Mouse (Mus musculus) lung, postnatal 36 days (tissue): Measurements from ENCODE around the gene Clec4n.
"Not testable (repeated sequence)": the region's sequence is repeated elsewhere in the genome, so short reads cannot be mapped to it uniquely, and the experiment has no call there.

Experiments
- DNase-seq: peaks from one replicate; pipeline ENCODE4 v3.0.0; 2022; ENCODE audit warnings: mixed read lengths

The Clec4n gene

GRCm38 (mm10) chr6:123229644-123230043, at the start of gene Clec4n:
Gene Clec4n, plus strand, starts transcription at chr6:123229843.
- DNase-seq, result peak; percentile 43

DNA sequence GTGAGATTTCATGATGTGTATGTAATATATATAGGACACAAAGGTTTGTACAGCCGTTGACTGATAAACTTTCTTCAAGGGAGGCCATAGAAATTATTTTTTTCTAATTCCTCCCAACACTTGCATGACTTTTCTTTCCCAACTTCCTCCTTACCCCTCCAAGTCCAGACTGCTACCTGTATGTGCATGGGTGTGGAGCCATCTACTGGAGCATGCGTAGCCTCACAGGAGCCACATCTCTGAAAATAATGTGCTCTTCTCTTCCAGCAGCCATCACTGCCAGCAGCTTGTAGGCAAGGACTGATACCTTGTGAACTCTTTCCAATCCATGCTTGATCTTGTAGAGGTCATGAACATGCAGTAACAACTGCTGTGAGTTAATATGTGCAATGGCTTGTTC, 44.8 kb upstream of the Clec4n start:
- peak; percentile 31 for DNase-seq

DNA sequence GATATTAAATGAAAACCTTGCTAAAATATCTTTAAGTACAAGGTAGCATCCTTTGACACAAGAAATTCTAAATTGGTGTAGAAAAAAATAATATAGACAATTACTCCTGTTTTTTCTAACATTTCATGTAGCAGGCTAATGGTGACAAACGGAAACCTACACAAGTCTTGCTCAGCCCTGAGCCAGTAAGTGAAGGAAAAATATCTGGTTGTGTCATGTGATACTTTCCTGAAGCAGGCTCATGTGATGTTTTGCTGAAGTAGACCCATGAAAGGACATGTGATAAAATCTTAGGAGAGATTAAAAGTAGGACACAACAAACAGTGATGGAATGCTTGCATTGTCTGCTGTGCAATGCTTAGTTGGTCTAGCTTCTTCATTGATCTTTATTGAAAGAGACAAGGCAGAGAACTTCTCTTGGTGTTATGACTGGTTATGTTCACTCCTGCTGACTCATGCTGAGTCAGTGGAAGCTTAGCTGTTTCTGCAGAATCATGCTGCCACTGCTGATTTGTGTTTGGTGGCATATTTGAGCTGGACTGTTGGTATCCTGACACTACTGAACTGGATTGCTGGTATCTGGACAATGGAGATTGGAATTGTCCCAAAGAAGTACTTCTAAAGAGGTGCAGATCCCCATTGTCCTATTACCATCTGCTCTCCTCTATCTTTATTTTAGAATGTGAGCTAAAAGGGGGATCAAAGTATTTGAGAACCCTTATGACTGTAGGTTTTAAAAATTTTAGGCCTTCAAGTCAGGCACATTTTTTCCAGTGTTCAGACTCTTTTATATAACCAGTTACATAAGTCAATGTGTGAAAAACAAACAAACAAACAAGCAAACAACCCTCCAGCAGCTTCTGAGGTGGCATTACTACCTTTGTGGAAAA, 22.2 kb upstream of the Clec4n start:
- DNase-seq, result no peak

- not testable (repeated sequence) for DNase-seq
Observed at GRCm38 (mm10) chr6:123208077-123208439, 21.6 kb upstream of the Clec4n start.

DNA sequence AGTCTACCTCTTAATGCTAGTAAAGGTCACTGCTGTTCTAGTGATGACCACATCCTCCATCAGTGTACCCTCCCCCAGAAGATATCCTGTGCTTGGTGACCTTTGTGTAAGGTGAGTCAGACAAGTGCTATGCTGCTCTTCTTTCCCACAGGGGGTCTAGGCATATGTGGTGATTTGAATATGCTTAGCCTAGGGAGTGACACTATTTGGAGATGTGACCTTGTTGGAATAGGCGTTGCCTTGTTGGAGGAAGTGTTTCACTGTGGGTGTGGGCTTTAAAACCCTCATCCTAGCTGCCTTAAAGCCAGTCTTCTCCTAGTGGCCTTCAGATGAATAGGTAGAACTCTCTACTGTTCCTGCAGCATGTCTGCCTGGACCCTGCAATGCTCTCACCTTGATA, 17.9 kb upstream of the Clec4n start:
- DNase-seq, result no peak

DNA sequence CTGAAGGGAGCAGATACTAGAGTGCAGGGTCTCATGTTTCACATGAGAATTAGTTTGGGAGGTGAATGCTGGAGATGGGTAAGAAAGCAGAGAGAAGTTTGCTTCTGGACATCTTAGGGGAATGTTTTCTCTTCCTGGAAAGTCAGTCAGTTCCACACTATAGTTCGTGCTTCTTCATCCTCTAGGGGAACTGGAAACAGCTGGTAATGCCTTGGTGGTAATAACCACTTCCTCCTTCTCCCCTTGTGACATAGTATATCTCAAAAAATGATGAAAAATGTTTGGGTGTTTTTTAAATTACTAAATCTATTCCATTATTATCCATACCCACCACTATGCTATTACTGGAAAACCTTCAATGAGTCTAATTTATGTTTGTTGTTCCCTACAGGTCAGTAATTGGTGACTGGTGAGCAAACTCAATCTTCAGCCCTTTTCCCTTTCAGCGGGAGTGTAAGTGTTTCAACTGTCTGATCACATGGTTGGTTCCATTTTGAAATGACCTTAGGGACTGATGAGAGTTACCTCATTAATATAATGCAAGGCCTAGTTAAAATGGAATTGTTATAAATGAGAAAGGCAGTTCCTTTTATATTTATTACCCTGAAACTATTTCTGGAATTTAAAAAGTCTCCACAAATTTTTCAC, 2.0 kb upstream of the Clec4n start:
- peak; percentile 15 for DNase-seq

GRCm38 (mm10) chr6:123231149-123231548, 1.5 kb downstream of the Clec4n start:
- DNase-seq, result no peak

DNA sequence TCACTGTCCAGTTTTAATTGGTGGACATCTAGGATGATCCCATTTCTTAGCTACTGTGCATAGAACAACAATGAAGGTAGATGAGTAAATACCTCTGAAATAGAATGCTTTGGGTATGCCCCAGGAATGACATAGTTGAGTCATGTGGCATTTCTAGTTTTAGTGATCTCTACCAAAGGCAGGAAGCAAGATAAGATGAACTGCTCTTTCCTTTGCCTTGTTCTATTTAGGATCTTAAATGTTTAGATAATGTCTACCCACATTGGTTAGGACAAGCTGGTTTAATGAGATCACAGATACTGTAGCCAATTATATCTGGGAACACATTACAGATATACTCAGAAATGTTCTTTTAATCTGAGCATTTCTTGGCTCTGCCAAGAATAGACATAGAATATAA, 7.9 kb downstream of the Clec4n start:
- no peak for DNase-seq

GRCm38 (mm10) chr6:123244201-123244600, 14.6 kb downstream of the Clec4n start:
- peak; percentile 7 for DNase-seq

GRCm38 (mm10) chr6:123248862-123249261, 19.2 kb downstream of the Clec4n start:
- DNase-seq, result not testable (repeated sequence)

DNA sequence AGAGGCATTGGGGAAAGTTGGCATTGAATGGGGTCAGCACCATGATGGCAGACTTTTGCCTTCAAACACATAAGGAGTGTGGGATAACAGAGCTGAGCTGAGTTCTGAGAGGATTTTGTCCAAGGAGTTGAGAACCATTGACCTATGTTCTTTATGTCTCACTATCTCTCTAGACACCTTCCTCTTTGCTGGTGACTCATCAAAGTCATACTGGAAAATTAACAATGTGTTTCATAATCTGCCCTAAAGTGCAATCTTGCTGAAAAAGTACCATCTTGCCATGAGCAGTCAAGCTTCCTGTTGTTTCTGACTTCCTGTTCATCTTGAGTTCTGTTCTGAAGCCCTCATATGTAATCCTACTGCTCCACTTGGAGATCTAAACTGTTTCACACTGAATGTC, 23.1 kb downstream of the Clec4n start:
- DNase-seq, result peak; percentile 31

- DNase-seq, result no peak
Observed at GRCm38 (mm10) chr6:123258946-123259345, 29.3 kb downstream of the Clec4n start.

- peak; percentile 10 for DNase-seq
Observed at GRCm38 (mm10) chr6:123259889-123260603, 30.4 kb downstream of the Clec4n start.

GRCm38 (mm10) chr6:123260868-123261267, 31.2 kb downstream of the Clec4n start:
- no peak for DNase-seq

- no peak for DNase-seq
Observed at GRCm38 (mm10) chr6:123261555-123262161, 32.0 kb downstream of the Clec4n start, which contains the start of gene Clec4d. Gene Clec4d, plus strand, starts transcription at chr6:123262111.

DNA sequence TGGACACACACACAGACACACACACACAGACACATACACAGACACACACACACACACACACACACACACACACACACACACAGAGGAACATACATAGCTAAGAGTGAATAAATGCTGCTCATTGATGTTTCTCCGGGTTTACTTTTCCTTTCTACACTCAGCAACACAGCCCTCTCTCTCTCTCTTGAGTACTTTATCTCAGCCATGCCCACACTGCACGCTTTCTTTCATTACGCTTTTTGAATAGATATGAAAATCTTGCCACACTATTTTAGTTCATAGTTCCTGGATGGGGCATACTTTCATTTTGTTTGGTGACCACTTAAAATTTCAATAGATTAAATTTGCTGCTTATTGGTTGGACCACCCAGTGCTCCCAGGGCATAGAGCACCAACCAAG, 34.6 kb downstream of the Clec4n start:
- no peak for DNase-seq

DNA sequence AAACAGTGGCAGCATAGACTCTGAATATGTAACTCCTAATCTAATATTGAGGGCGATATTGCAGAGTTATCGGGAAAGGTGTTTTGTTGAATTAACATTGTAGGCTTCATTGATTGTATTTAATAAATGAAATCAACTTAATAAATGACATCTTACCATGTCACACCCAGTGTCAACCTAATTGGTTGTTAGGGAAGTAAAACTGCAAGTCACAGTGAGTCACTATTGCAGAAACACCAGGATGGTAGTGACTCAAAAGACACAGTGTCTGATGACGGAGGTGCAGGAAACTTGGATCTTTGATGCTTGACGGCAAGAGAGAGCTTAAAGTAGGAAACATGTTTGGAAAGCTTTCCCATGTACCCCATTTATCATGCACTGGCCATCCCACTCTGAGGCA, 36.2 kb downstream of the Clec4n start:
- DNase-seq, result peak; percentile 48

DNA sequence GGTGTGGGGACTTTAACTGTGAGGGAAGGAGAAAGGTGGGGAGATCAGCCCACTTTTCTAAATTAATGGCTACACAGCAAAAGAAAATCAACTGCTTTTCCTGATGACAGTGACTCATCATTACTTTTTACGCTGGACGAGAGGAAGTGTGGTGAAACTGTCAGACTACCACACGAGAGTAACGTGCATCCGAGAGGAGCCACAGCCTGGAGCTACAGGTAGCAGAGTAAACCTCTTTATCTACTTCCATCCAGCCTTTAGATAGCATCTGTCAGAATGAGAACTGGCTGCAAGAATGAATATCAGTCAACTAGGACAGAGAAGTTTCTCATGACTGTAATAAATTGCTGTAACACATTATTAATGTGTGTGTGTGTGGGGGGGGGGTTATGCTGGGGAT, 37.3 kb downstream of the Clec4n start:
- DNase-seq, result no peak

- DNase-seq, result no peak
Observed at GRCm38 (mm10) chr6:123279443-123279842, 49.8 kb downstream of the Clec4n start.

GRCm38 (mm10) chr6:123286311-123286710, 56.7 kb downstream of the Clec4n start:
- no peak for DNase-seq

- no peak for DNase-seq
Observed at GRCm38 (mm10) chr6:123288931-123289330, 59.3 kb downstream of the Clec4n start.

- peak; percentile 15 for DNase-seq
Observed at GRCm38 (mm10) chr6:123289753-123290152, 60.1 kb downstream of the Clec4n start, which contains the start of gene Clec4e. Gene Clec4e, minus strand, starts transcription at chr6:123289870.
